Mouse (Mus musculus): ENCODE results near the gene Zfp784.
"Not testable (repeated sequence)": the region's sequence is repeated elsewhere in the genome, so short reads cannot be mapped to it uniquely, and the experiment has no call there.

The Zfp784 gene

GRCm38 (mm10) chr7:5038109-5038732 lies at the start of gene Zfp784:
Gene Zfp784, minus strand, starts transcription at chr7:5038446.
- DNase-seq (ENCODE audit: low spot score in 2 of 2) = peak; percentile 91 to 92

- DNase-seq (ENCODE audit: low spot score in 2 of 2) = no peak
Observed at GRCm38 (mm10) chr7:5087886-5088285, 49.6 kb upstream of the Zfp784 start.

GRCm38 (mm10) chr7:5086921-5087440 lies 48.7 kb upstream of the Zfp784 start:
- no peak for DNase-seq (ENCODE audit: low spot score in 2 of 2)

GRCm38 (mm10) chr7:5085512-5085911 lies 47.3 kb upstream of the Zfp784 start:
- no peak for DNase-seq (ENCODE audit: low spot score in 2 of 2)

DNA sequence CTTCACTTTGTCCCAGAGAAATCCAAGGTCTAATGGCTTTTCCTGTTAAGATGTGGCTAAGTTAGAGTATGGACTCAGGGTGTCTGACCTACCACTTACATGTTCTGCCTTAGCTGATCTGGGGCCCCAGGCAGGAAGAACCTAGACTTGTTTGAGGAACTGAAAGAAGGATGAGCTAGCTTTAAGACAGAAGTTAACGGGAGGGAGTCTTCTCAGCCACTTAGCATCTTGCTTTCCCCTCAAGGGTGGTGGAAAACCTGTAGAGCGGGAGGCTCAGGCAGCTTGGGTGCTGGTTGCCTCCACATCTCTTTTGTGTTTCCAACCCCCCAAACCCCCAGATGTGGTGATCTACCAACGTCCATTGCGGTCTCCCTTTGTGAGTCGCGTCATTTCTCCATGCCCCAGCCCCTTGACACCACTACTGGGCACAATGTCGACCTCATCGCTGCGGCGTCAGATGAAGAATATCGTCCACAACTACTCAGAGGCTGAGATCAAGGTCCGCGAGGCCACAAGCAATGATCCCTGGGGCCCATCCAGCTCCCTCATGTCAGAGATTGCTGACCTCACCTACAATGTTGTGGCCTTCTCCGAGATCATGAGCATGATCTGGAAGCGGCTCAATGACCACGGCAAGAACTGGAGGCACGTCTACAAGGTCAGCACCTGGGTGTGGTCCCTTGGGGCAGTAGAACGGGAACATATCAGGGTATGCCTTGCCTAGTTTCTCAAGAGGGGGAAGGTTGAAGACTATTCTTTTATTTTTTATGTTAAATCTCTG lies 45.3 kb upstream of the Zfp784 start:
- no peak for DNase-seq (ENCODE audit: low spot score in 2 of 2)

DNA sequence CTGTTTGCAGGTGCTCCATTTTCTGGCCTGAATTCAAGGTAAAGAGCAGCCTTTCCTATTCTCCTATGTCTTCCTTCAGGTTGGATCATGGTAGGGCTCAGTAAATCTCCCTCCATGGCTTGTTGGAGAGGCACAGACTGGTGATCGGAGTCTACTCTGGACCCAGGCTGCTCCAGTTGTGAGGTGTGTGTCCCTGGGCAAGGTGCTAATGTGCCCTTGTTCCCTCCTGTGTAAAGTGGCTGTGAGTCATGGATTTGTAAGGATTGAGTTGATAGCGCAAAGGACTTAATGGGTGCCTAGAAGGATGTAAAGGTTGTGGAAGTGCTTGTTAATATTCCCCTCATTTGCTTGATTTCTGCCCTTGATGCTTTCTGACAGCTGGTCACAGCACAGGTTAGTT lies 43.7 kb upstream of the Zfp784 start:
- no peak for DNase-seq (ENCODE audit: low spot score in 2 of 2)

- DNase-seq (ENCODE audit: low spot score in 2 of 2) = no peak
Observed at GRCm38 (mm10) chr7:5081241-5081640, 43.0 kb upstream of the Zfp784 start.

GRCm38 (mm10) chr7:5080815-5081214 lies 42.6 kb upstream of the Zfp784 start:
- no peak for DNase-seq (ENCODE audit: low spot score in 2 of 2)

- peak; percentile 93 to 97 for DNase-seq (ENCODE audit: low spot score in 2 of 2)
Observed at GRCm38 (mm10) chr7:5080010-5080751, 41.9 kb upstream of the Zfp784 start, which contains the start of gene Epn1. Gene Epn1, plus strand, starts transcription at chr7:5080235.

GRCm38 (mm10) chr7:5079365-5080009 lies 41.2 kb upstream of the Zfp784 start:
- not testable (repeated sequence) for DNase-seq (ENCODE audit: low spot score in 2 of 2)

- DNase-seq (ENCODE audit: low spot score in 2 of 2) = no peak
Observed at GRCm38 (mm10) chr7:5076931-5077330, 38.7 kb upstream of the Zfp784 start.

DNA sequence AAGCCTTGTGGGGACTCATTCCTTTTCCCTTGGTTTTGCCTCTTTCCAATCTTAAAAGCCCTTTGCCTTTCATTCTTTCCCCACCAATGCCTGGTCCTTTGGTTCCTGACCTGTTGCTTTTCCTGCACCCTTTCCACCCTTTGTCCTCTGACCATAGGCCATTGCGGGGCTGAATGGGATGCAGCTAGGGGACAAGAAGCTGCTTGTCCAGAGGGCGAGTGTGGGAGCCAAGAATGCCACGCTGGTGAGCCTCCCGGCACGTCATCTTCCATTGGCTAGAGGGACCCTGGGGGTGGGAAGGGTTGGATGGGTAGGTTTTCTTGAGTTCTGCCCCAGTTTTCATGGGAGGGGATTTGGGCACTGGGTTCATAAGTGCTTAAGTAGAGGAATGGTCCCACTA lies 36.7 kb upstream of the Zfp784 start:
- DNase-seq (ENCODE audit: low spot score in 2 of 2) = no peak

DNA sequence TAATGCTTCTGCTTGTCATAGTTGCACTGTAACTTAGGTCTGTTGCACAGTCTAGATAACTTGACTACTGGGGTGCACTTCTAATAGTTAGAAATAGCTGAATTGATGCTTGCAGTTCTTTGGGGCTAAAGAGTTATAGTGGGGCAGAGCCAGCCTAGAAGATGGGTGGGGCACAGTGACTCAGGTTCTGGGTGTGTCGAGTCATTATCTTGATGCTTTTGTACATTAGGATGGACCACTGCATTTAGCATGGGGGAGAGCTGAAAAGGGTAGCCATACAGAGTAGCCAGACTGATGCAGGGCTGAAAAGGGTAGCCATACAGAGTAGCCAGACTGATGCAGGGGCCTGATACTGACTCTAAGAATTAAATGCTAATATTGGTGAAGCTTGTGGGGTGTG lies 35.3 kb upstream of the Zfp784 start:
- DNase-seq (ENCODE audit: low spot score in 2 of 2) = no peak

DNA sequence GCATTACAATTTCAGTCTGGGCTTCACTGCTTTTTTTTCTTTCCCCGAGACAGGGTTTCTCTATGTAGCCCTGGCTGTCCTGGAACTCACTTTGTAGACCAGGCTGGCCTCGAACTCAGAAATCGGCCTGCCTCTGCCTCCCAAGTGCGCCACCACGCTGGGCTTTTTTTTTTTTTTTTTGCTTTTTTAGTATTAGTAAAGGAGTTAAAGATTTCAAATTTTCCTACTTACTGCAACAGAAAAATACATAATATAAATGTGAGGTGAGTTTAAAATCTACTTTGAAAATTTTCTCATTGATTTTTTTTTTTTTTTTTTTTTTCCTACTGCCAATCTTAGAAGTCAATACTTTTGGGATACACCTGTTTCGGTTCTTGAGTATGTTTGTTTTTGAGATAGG lies 26.6 kb upstream of the Zfp784 start:
- DNase-seq (ENCODE audit: low spot score in 2 of 2) = no peak

GRCm38 (mm10) chr7:5062360-5063001 lies 24.2 kb upstream of the Zfp784 start:
- DNase-seq (ENCODE audit: low spot score in 2 of 2) = peak; percentile 68 to 69

DNA sequence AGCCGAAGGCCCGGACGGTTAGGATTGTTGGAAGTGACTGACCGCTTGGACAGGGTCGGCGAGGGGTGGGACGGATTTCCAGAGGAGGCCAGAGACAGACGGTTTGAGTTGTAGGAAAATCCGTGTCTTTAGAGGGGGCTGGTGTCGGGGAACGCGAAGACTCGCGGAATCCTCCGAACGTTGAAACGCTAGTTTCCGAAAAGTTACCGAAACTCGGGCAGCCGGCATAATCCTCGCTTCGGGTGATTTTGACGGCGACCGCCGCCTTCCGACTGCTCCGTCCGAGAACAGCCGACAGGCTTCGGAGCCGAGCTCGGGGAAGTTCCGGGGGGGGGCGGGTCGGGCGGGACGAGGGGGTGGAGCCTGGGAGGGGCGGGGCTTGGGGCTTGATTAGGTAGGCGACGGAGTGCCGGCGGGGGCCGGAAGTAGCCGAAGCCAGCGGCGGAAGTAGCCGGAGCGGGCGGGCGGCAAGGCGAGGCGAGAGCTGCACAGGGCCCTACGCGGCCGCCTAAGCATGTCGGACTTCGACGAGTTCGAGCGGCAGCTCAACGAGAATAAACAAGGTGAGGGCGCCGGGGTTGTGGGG lies 23.6 kb upstream of the Zfp784 start, which contains the start of gene U2af2:
Gene U2af2 (plus strand): TSS at position 370 of the 586 bp plus-strand sequence.
- peak; percentile 92 to 95 for DNase-seq (ENCODE audit: low spot score in 2 of 2)

DNA sequence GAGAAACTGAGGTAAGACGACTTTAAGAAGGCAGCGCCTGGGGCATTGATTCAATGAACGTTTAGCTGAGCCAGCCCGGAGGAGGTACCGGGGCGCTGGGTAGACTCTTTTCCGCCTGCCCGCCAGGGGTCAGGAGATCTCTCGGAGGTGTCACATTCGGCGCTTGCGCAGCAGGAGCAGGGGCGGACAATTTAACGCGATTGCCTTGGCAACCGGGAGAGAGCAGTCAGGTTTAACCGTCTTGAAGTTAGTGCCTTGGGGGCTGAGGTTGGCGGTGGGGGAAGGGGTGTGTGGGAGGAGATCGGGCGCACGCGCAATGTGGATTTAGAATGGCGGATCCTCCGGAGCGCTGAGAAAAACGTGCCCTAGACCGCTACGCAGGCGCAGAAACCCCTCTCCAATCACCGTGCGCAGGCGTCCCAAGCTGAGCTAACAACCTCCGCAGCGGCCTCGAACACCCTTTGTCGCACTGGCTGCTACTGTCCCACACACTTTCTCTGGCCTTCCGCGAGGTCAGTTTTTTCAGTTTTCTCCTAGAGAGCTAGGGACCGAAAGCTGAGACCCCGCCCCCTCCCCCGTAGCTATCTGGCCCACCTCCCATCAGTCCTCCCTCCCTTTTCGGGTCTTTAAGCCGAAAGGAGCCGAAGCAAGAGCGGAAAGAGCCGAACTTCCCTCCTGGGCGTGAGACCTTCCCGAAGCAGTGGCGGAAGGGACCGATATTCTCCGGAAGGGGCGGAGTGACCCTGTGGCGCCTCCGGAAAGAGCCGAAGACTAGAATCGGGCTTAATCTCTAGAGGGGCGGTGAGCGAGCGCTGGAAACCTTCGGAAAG lies 22.9 kb upstream of the Zfp784 start:
- DNase-seq (ENCODE audit: low spot score in 2 of 2) = peak; percentile 97 to 99

DNA sequence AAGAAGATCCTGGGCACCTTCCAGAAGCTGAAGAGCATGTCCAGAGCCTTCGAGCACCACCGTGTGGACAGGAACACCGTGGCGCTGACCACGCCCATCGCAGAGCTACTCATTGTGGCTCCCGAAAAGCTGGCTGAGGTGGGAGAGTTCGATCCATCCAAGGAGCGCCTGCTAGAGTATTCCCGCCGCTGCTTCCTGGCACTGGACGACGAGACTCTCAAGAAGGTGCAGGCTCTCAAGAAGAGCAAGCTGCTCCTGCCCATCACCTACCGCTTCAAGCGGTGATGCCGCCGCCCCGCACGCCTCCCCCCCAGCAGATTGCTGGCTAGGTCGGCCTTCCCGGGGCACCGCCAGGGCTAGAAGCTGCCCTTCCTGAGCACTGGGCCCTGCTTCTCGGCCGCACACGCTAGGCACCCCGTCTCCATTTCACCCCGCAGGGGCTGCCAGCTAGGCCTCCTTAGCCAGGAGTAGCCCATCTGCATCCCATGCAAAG lies 22.0 kb upstream of the Zfp784 start:
- DNase-seq (ENCODE audit: low spot score in 2 of 2) = peak; percentile 51 to 64

DNA sequence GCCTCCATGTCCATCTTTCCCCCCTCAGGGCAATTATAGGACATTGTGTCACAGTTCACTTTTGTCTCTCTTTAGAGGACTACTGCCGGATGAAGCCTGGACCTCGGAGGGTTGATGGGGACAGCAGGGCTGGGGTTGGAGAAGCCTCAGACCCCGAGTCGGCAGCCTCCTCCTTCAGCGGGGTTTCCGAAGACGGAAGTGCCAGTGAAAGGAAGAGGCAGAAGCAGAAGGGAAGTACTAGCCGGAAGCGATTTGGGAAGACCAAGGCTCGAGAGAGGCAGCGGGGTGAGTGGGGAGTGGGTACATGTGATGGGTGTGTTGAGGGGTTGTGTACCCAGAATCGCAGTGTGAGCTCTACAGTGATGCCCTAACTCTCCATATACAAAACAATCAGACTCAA lies 21.2 kb upstream of the Zfp784 start:
- no peak for DNase-seq (ENCODE audit: low spot score in 2 of 2)

DNA sequence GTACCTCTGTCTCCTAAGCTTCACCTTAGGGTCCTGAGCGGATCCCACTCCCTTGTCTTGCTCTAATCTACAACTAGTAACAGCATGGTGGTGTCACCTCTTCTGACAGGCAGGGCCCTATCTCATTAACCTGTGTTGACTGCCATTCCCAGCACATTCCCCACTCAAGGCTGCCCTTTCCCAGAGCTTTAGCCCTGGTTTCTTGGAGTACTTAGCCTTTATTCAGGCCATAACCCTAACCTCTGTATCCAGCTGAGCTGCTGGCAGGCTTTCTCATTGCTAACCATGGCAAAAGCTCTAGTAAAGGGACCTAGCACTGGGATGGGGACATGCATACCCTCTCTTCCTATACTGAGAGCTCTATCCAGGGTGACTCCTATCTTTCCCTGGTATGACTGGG lies 20.4 kb upstream of the Zfp784 start:
- DNase-seq (ENCODE audit: low spot score in 2 of 2) = no peak
